Mouse (Mus musculus): ENCODE measurements around the gene Slc16a2. TPM values are rescaled to one million over a fixed set of nuclear protein-coding genes. Genes with fewer than 3 reads are reported as not detected.
A peak's percentile ranks its signal among the peaks of the same experiment; 100 is the strongest.

Gene Slc16a2
- polyA plus RNA-seq, 1 experiment, result 37.9 TPM

DNA sequence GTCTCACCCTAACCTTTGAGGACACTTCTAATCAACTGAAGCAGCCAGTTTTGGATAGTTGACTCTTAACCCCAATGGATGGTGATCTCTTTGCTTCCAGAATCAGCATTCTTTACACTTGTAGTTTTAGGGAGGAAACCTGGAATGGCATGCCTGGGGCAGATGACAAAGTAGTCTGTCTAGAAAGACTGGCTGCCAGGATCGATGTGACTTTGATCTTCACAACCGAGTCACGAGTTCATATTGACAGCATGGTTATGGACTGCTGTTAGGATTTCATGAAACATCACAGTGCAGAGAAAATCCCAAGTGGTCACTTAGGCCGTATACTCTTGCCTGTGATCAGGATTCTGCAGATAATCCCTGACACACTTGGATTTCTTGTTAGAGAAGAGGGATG is 88.7 kb downstream of the Slc16a2 start:
- TF ChIP-seq CTCF (IDR thresholded peaks at IDR 0.05; ENCODE audit: borderline replicate concordance, extremely low read depth, insufficient read depth, insufficient read length) (no peak), POLR2A (IDR thresholded peaks at IDR 0.05; ENCODE audit: borderline replicate concordance, extremely low read depth, insufficient read depth, insufficient read length, poor library complexity, severe bottlenecking) (no peak)
- no peak for DNase-seq (ENCODE audit: low read depth)

DNA sequence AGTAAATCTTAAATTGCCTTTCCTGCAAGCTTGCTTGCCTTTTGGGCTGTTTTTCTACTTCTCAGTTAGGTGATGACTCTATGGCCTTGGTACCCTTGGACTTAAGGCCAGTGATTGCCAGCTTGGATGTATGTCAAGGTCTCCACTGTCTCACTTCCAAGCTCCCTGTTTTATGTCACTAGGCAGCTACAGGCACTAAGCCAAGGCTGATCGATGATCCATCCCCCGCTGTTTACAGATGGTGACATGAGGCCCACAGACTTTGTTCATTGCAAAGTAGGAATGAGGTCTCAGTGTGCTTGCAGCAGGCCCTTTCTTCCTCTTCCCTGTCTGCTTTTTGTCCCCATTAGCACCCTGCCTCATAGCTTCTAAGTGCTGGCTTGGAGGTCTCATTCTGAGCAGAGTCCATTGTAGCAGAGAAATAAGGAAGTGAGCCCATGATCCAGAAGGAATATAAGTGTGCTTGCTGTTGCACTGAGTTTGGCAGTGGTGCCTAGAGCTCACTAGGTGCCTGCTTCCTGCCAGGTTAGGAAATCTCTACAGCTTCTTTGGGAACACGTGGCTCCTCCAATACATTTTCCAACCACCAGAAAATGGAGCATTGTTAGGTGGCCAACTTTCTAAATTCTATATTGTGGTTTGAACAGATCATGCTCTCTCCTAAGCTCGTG is 89.6 kb downstream of the Slc16a2 start:
- DNase-seq (ENCODE audit: low read depth), result no peak
- TF ChIP-seq CTCF (IDR thresholded peaks at IDR 0.05; ENCODE audit: borderline replicate concordance, extremely low read depth, insufficient read depth, insufficient read length) (no peak), POLR2A (IDR thresholded peaks at IDR 0.05; ENCODE audit: borderline replicate concordance, extremely low read depth, insufficient read depth, insufficient read length, poor library complexity, severe bottlenecking) (no peak)

DNA sequence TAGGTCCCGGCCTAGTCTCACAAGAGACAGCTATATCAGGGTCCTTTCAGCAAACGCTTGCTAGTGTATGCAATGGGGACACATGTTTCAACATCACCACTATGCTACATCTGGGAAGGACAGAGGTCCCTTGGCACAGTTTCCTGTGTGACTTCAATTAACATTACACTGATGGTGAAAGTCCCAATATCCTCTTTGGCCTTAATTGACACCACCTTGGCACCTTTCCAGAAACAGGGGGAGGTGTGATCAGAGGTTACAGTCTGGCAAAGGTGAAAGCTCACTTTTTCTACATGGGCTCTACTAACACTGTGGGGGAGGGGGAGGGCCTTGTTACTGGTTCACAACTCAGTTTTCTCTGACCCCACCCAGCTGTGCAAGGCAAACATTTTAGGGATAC is 99.3 kb downstream of the Slc16a2 start:
- no peak for TF ChIP-seq POLR2A (IDR thresholded peaks at IDR 0.05; ENCODE audit: borderline replicate concordance, extremely low read depth, insufficient read depth, insufficient read length, poor library complexity, severe bottlenecking)
- TF ChIP-seq CTCF (IDR thresholded peaks at IDR 0.05; ENCODE audit: borderline replicate concordance, extremely low read depth, insufficient read depth, insufficient read length), result no peak
- no peak for DNase-seq (ENCODE audit: low read depth)

DNA sequence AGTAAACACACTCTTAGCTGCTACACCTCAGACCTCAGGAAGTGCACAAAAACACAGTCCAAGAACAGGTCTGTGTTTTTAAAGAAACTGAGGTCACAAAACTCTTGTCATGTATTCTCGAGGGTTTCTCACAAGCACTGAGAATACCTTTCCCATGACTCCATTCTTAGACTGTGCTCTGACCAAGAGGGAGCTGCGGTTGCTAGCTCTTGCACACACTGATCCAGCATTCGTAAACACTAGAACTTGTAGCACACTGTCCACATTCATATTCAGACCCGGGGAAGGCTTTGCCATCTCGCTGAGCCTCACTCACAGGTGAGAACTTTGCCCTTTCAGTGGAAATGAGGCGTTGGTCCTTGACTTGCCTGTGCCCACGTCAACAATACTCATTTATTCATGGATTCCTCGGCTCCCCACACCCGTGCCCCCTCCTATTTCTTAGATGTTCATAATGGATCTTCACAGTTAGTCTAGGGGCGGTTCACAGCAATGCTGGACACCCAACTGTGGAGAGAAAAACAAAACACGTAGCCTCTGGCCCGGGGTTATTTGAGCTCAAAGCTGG is 102.1 kb downstream of the Slc16a2 start:
- no peak for DNase-seq (ENCODE audit: low read depth)
- TF ChIP-seq CTCF (IDR thresholded peaks at IDR 0.05; ENCODE audit: borderline replicate concordance, extremely low read depth, insufficient read depth, insufficient read length), result no peak
- TF ChIP-seq POLR2A (IDR thresholded peaks at IDR 0.05; ENCODE audit: borderline replicate concordance, extremely low read depth, insufficient read depth, insufficient read length, poor library complexity, severe bottlenecking), result no peak

DNA sequence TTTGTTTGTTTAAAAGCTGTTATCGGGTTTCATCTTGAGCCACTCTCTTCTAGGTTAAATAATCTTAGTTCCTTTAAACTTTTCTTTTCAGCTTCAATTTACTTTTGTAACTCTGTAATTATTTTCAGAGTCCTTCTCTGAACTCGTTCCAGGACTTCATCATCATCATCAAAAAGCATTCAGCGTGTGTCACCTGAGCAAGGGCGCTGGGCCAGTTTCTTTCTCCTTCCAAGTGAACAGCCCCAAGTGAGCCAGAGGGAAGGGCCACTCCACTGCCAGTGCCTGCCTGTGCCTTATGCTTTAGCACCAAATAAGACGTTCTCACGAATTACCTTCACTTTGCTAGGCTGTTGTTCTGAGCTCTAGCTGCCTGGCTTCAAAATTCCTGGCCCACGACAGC is 108.9 kb downstream of the Slc16a2 start:
- DNase-seq (ENCODE audit: low read depth), result no peak
- TF ChIP-seq CTCF (IDR thresholded peaks at IDR 0.05; ENCODE audit: borderline replicate concordance, extremely low read depth, insufficient read depth, insufficient read length) (no peak), POLR2A (IDR thresholded peaks at IDR 0.05; ENCODE audit: borderline replicate concordance, extremely low read depth, insufficient read depth, insufficient read length, poor library complexity, severe bottlenecking) (no peak)

DNA sequence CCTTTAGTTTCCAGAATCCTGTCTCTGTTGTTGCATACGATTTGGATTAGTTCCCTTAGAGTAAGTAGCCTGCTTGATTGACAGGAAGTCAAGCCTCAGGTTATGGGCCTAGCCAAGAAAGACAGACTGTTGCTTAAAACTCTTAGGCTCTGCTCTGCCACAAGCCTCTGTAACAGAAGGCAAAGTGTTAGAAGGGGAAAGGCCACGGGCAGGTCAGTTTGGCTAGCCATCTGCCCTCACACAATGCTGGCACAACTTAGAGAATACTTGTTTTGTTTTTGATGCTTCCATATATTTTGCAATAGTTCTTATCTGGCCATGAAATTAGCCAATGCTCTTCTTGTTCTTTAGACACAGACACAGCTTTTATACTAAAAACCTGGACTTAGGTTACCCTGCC is 112.1 kb downstream of the Slc16a2 start:
- TF ChIP-seq CTCF (IDR thresholded peaks at IDR 0.05; ENCODE audit: borderline replicate concordance, extremely low read depth, insufficient read depth, insufficient read length) (no peak), POLR2A (IDR thresholded peaks at IDR 0.05; ENCODE audit: borderline replicate concordance, extremely low read depth, insufficient read depth, insufficient read length, poor library complexity, severe bottlenecking) (no peak)
- DNase-seq (ENCODE audit: low read depth), result no peak

DNA sequence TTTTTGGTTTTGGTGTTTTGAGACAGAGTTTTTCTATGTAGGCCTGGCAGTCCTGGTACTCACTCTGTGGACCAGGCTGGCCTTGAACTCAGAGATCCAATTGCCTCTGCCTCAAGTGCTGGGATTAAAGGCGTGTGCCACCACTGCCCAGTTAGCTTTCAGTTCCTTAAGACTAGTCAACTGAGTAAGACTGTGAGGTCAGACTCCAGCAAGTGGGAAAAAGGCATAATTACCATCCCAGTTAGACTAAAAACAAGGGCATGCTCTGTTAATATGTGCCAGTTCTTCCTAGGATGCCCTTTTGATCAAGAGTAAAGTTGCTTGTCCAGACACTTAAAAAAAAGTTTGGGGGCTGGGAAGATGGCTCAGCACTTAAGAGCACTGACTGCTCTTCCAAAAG is 113.2 kb downstream of the Slc16a2 start:
- no peak for TF ChIP-seq CTCF (IDR thresholded peaks at IDR 0.05; ENCODE audit: borderline replicate concordance, extremely low read depth, insufficient read depth, insufficient read length)
- no peak for DNase-seq (ENCODE audit: low read depth)

DNA sequence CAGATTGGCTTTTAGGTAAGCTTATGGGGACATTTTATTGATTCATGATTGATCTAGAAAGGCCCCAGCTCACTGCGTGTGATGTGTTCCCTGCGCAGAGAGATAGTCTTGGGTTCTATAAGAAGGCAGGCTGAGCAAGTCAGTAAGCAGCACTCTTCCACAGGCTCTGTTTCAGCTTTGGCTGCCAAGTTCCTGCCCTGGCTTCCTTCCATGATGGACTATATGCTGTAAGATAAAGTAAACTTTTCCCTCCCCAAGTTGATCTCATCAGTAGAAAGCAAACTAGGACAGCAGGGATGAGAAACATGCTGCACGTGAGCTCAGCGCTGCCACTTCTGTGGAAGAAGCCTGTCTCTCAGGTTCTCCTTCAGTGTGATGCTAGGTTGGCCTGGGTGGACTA is 117.2 kb downstream of the Slc16a2 start:
- no peak for DNase-seq (ENCODE audit: low read depth)
- TF ChIP-seq POLR2A (IDR thresholded peaks at IDR 0.05; ENCODE audit: borderline replicate concordance, extremely low read depth, insufficient read depth, insufficient read length, poor library complexity, severe bottlenecking) (no peak), CTCF (IDR thresholded peaks at IDR 0.05; ENCODE audit: borderline replicate concordance, extremely low read depth, insufficient read depth, insufficient read length) (no peak)

DNA sequence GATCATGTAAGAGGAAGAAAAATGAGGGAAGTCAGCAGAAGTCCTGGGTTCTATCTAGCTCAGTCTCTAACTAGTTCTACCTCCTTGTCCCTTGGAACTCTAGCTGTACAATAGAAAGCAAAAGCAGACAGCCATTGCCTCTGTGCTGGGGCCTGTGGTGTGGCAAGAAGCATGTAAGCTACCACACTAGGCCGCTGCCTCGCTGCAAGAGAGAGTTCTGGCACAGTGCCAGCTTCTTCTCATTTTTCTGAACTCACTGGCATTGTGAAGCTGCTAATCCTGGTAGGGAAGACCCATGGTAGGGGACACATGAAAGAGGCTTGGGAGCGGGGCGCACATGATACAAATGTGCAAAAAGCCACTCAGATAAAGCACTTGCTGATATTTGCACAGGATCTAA is 117.8 kb downstream of the Slc16a2 start:
- peak; percentile 87 for DNase-seq (ENCODE audit: low read depth)
- no peak for TF ChIP-seq CTCF (IDR thresholded peaks at IDR 0.05; ENCODE audit: borderline replicate concordance, extremely low read depth, insufficient read depth, insufficient read length)
- no peak for TF ChIP-seq POLR2A (IDR thresholded peaks at IDR 0.05; ENCODE audit: borderline replicate concordance, extremely low read depth, insufficient read depth, insufficient read length, poor library complexity, severe bottlenecking)

DNA sequence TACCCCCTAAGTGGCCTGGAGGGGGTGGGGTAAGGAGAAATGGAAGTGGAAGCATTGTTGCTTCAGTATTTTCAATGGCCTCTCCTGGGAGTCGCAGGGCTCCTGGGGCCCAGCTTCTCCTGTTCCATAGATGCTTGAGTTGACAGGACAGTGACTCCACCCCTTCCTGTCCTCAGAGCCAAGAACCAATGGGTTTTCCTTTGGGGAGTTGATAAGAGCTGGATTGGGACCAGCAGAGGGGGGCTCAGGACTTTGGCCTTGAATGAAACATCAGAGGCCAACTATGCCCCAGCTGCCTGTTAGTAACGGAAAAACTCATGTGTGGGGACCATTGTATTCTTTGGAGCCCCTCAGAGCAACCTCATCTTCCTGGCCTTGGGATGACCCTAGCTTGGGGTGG is 124.0 kb downstream of the Slc16a2 start:
- DNase-seq (ENCODE audit: low read depth), result no peak
- TF ChIP-seq POLR2A (IDR thresholded peaks at IDR 0.05; ENCODE audit: borderline replicate concordance, extremely low read depth, insufficient read depth, insufficient read length, poor library complexity, severe bottlenecking), result no peak
- no peak for TF ChIP-seq CTCF (IDR thresholded peaks at IDR 0.05; ENCODE audit: borderline replicate concordance, extremely low read depth, insufficient read depth, insufficient read length)

DNA sequence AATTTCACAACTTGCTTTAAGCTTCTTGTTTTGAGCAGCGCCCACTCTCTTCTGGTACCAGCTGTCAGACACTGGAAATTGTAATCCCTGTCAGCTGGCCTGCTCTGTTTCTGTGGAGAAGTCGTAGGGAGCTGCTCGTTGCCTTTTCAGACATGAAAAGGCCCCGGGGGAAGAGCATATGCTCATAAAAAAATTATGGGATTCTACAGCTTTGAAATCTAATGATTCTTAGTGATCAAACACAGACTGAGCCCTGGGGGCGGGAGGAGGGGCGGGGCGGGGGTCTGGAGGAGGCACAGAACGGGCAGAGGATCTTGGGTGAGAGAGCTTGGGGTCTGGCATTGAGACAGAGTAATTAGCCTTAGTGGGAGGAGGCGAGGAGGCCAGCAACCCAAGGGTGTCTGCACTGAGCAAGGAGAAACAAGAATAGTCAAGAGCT is 125.7 kb downstream of the Slc16a2 start:
- DNase-seq (ENCODE audit: low read depth), result peak; percentile 82
- TF ChIP-seq CTCF (IDR thresholded peaks at IDR 0.05; ENCODE audit: borderline replicate concordance, extremely low read depth, insufficient read depth, insufficient read length), result no peak

DNA sequence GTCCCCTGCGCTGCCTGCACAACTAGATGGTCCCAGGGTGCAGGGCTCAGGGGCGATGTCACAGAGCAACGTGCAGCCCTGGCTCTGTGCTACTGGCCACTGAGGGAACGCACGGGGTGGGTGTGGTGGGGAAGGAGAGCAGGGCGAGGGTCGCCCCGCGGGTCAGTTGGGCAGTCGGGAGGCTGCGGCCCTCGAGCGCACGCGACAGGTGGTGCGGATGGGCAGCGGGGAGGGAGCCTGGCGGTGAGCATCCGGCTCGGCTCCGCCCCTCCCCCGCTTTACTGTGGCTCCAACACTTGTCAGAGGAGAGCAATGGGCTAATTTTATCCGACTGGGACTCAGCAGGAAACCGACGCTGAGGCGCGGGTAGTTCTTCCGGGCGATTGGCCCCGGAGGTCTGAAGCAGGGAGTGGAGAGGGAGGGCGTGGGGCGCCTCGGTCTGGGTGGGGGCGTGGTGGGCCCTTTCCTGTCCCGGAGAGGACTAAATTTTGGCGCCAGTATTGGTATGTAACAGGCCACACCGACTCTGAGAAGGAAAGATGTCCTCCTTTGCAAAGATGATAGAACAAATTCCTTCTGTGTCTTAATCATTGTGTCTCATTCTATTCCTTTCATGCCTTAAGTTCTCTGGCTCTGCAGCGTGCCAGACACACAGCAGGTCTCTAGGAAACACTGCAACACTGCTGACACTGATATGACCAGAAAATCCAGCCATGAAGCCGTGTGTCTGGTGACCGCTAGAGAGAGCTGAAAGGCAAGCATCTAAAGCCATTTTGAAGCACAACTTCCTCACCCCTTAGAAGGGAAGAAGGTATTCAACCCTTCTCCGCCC is 126.4 kb downstream of the Slc16a2 start:
- no peak for TF ChIP-seq POLR2A (IDR thresholded peaks at IDR 0.05; ENCODE audit: borderline replicate concordance, extremely low read depth, insufficient read depth, insufficient read length, poor library complexity, severe bottlenecking)
- TF ChIP-seq CTCF (IDR thresholded peaks at IDR 0.05; ENCODE audit: borderline replicate concordance, extremely low read depth, insufficient read depth, insufficient read length), result peak; percentile 45; the same call in 1 of the 2 replicates
- DNase-seq (ENCODE audit: low read depth), result peak; percentile 89

Measured in brain, embryonic 14.5 days (tissue).